Mouse (Mus musculus) G1E (cell line): ENCODE data around the gene Gm11034. TPM values are rescaled to one million over a fixed set of nuclear protein-coding genes. Genes with fewer than 3 reads are reported as not detected.

Experiments used
- ATAC-seq: 2 replicates; pipeline ENCODE4 v1.8.0; 2016; ENCODE audit warnings: mild to moderate bottlenecking; ENCODE audit not compliant: insufficient number of reproducible peaks, poor library complexity, low FRiP score, severe bottlenecking; ENCODE audit errors: extremely low read depth
- DNase-seq: peaks from one replicate; pipeline ENCODE4 v3.0.0; 2012; ENCODE audit warnings: low spot score
- H3K27me3 ChIP-seq: 2 replicates; pipeline ENCODE4 v1.6.1; 2012; ENCODE audit warnings: mild to moderate bottlenecking, low read length, inconsistent platforms; ENCODE audit not compliant: insufficient read depth
- H3K36me3 ChIP-seq: replicated peaks from 2 replicates; pipeline ENCODE3; 2012; ENCODE audit warnings: mild to moderate bottlenecking, inconsistent platforms
- H3K4me1 ChIP-seq: 2 replicates; pipeline ENCODE4 v1.6.1; 2012; ENCODE audit warnings: low read depth, low read length, inconsistent platforms, mixed read lengths; ENCODE audit not compliant: insufficient read depth
- H3K4me3 ChIP-seq: 2 replicates; pipeline ENCODE4 v1.5.1; 2012; ENCODE audit warnings: low read depth, mild to moderate bottlenecking, inconsistent platforms, low read length, moderate library complexity, mixed read lengths
- H3K9me3 ChIP-seq: replicated peaks from 2 replicates; pipeline ENCODE4 v1.6.1; 2012; ENCODE audit warnings: inconsistent platforms
- CTCF ChIP-seq: IDR thresholded peaks from 2 replicates; pipeline ENCODE4 v1.5.1; 2012; ENCODE audit warnings: low read depth, low read length, inconsistent platforms, mixed read lengths
- GATA1 ChIP-seq: IDR thresholded peaks from 2 replicates; pipeline ENCODE4 v1.6.1; 2012; ENCODE audit warnings: borderline replicate concordance, low read length, inconsistent platforms, mixed read lengths
- GATA2 ChIP-seq: IDR thresholded peaks from 2 replicates; pipeline ENCODE4 v1.6.1; 2012; ENCODE audit warnings: low read depth, low read length, inconsistent platforms, borderline replicate concordance
- POLR2AphosphoS5 ChIP-seq: IDR thresholded peaks from 2 replicates; pipeline ENCODE4 v1.6.1; 2012; ENCODE audit warnings: low read depth, low read length, inconsistent platforms; ENCODE audit not compliant: insufficient replicate concordance
- TAL1 ChIP-seq: conservative IDR thresholded peaks from 2 replicates; pipeline ENCODE4 v1.6.1; 2012; ENCODE audit warnings: low read depth, low read length, inconsistent platforms, mixed read lengths
- polyA plus RNA-seq: library from polyadenylated mRNA; stranded (reverse); fragments of >175 nt; gene quantifications from 2 replicates; pipeline ENCODE4 v1.2.3, GENCODE M21; 2012
- total RNA-seq, 2 experiments: library from RNA; stranded (forward) in 1 of 2; stranded (reverse) in 1 of 2; fragments of 200-1000 nt in 1 of 2; fragments of >200 nt in 1 of 2; fragmentation: Nextera tagmentation in 1 of 2; gene quantifications; 2 replicates each; pipeline ENCODE4 v1.2.3; 2014 to 2017

The Gm11034 gene
- total and polyA plus RNA-seq, 3 experiments = not detected

DNA sequence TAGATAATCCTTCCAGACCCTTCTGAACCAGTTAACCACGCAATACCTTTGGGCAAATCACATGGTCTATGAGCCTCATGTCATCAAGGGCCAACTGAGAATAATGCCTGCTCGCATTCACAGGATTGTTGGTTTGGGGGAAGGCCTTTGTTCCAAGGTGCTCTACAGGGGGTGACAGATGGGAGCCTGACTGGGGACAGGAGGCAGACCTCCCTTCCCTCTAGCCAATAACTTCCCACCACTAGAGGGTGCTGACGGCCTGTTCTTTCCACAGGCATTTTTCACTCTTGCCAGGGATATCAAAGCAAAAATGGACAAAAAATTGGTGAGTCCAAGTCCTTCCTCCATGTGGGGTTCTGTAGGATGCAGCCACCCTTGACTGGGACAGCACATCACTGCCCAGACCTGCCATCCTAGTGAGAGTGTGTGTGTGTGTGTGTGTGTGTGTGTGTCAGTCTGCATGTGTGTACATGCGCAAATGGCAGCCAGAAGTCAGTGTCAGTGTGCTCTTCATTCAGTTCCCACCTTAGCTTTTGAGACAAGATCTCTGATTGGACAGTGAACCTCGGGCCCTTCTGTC, 36.0 kb downstream of the Gm11034 start:
- DNase-seq (no peak), ATAC-seq (no peak)
- Histone ChIP-seq H3K27me3 (no peaks in the 10 kb centered on the region), H3K36me3 (peaks cover 97% of the 10 kb centered on the region), H3K9me3 (no peaks in the 10 kb centered on the region), H3K4me3 (no peak overlapping the region), H3K4me1 (peaks cover 3% of the 10 kb centered on the region; the same call in 1 of the 2 replicates)
- TF ChIP-seq CTCF (peak; percentile 44), GATA2 (no peak), TAL1 (no peak), GATA1 (no peak), POLR2AphosphoS5 (no peak)

DNA sequence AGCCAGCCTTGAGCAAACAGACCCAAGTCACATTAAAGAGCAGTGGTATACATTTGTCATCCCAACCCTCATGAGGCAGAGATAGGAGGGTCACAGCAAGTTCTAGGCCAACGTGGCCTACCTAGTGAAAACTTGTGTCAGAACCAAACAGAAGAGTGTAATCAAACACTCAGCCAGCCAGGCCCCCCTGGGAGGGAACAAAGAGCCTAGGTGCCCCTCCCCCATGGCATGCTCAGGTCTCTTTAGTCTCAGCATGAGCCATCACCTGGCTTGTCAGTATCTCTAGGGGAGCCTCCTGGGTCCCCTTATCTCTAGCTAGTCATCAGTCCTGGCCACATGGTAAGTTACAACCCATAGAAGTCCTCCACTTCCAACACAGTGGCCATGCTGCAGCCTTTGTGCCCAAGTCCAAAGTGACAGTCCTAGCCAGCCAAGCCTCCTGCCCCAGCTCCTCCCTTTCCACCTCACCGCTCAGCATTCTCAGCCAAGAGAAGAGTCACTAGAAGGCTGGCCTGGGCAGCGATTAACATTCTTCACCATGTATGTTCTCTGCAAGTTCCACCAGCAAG, 43.7 kb downstream of the Gm11034 start:
- Histone ChIP-seq H3K4me3 (no peak overlapping the region; the same call in 1 of the 2 replicates), H3K4me1 (peaks cover 57% of the 10 kb centered on the region), H3K36me3 (peaks cover 99% of the 10 kb centered on the region), H3K9me3 (no peaks in the 10 kb centered on the region), H3K27me3 (no peaks in the 10 kb centered on the region)
- TF ChIP-seq GATA1 = no peak
- no peak for TF ChIP-seq GATA2
- no peak for TF ChIP-seq POLR2AphosphoS5
- no peak for TF ChIP-seq TAL1
- TF ChIP-seq CTCF = no peak
- DNase-seq (no peak), ATAC-seq (no peak)

DNA sequence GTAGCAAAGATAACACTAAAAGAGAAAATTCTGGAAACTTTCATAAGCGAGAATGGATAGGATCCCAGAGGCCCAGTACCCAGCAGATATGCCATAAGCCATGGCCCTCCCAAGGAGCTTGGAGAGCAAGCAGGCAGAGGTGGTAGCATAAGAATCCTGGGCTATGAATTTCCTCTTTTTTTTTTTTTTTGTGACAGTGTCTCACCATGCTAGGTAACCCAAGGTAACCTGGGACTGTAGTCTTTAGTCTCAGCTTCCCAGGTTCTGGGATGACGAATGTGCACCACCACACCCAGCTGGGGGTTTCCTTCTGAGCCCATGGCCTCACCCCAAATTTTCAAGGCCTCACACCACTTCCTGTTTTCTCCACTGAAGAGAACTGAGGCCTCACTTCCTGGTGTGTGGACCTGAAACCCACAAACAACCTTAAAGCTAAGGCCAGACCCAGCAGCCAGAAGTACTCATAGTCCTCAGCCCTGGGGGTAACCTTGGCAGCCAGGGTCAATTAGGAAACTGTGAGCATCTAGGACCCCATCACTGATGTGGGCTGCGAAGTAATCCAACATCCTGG, 44.3 kb downstream of the Gm11034 start:
- H3K36me3 ChIP-seq = peaks cover 99% of the 10 kb centered on the region
- no peaks in the 10 kb centered on the region for H3K27me3 ChIP-seq
- TF ChIP-seq CTCF = no peak
- no peak for TF ChIP-seq TAL1
- TF ChIP-seq GATA2 = no peak
- TF ChIP-seq POLR2AphosphoS5 = no peak
- no peak for TF ChIP-seq GATA1
- no peaks in the 10 kb centered on the region for H3K9me3 ChIP-seq
- H3K4me3 ChIP-seq = no peak overlapping the region; the same call in 1 of the 2 replicates
- DNase-seq = peak; percentile 73
- ATAC-seq = peak; percentile 64
- peaks cover 61% of the 10 kb centered on the region for H3K4me1 ChIP-seq

Other genes starting within 250 kb of the Gm11034 start
- not detected in 2 replicates for gene Cyp4f18, start 204.0 kb downstream of the Gm11034 start, total RNA-seq (2014; fragmentation: Nextera tagmentation)
- gene Cyp4f18, start 204.0 kb downstream of the Gm11034 start, total RNA-seq (2017) = 0.12 TPM in 1 of 2 replicates, not detected in the other
- gene Cyp4f18, start 204.0 kb downstream of the Gm11034 start, polyA plus RNA-seq = 0.10 and 0.12 TPM in 2 replicates
- 0.29 TPM in 1 of 2 replicates, not detected in the other for gene Olfr372, start 172.4 kb downstream of the Gm11034 start, total RNA-seq (2014; fragmentation: Nextera tagmentation)
- gene Olfr372, start 172.4 kb downstream of the Gm11034 start, total RNA-seq (2017) = 0.12 and 0.27 TPM in 2 replicates
- gene Olfr372, start 172.4 kb downstream of the Gm11034 start, polyA plus RNA-seq = not detected in 2 replicates
- not detected in 2 replicates for gene Olfr373, start 130.5 kb downstream of the Gm11034 start, total RNA-seq (2014; fragmentation: Nextera tagmentation)
- gene Olfr373, start 130.5 kb downstream of the Gm11034 start, total RNA-seq (2017) = 0.05 and 0.06 TPM in 2 replicates
- not detected in 2 replicates for gene Olfr373, start 130.5 kb downstream of the Gm11034 start, polyA plus RNA-seq
- gene Olfr374, start 106.6 kb downstream of the Gm11034 start, total RNA-seq (2014; fragmentation: Nextera tagmentation) = not detected in 2 replicates
- gene Olfr374, start 106.6 kb downstream of the Gm11034 start, total RNA-seq (2017) = 0.12 and 0.22 TPM in 2 replicates
- not detected in 2 replicates for gene Olfr374, start 106.6 kb downstream of the Gm11034 start, polyA plus RNA-seq
- not detected in 2 replicates for gene Tpm4, start 78.7 kb downstream of the Gm11034 start, total RNA-seq (2014; fragmentation: Nextera tagmentation)
- gene Tpm4, start 78.7 kb downstream of the Gm11034 start, total RNA-seq (2017) = 2.2 and 2.7 TPM in 2 replicates
- gene Tpm4, start 78.7 kb downstream of the Gm11034 start, polyA plus RNA-seq = 0.03 and 0.04 TPM in 2 replicates
- 63.9 and 77.0 TPM in 2 replicates for gene Rab8a, start 52.4 kb downstream of the Gm11034 start, total RNA-seq (2014; fragmentation: Nextera tagmentation)
- 418 and 431 TPM in 2 replicates for gene Rab8a, start 52.4 kb downstream of the Gm11034 start, total RNA-seq (2017)
- 51.8 and 63.6 TPM in 2 replicates for gene Rab8a, start 52.4 kb downstream of the Gm11034 start, polyA plus RNA-seq
- gene Hsh2d, start 24.0 kb downstream of the Gm11034 start, total RNA-seq (2014; fragmentation: Nextera tagmentation) = 1.6 TPM in 1 of 2 replicates, not detected in the other
- 0.16 and 0.35 TPM in 2 replicates for gene Hsh2d, start 24.0 kb downstream of the Gm11034 start, total RNA-seq (2017)
- 1.5 and 2.2 TPM in 2 replicates for gene Hsh2d, start 24.0 kb downstream of the Gm11034 start, polyA plus RNA-seq
- gene Cib3, start 799 bp downstream of the Gm11034 start, total RNA-seq (2014; fragmentation: Nextera tagmentation) = not detected in 2 replicates
- 0.23 TPM in 1 of 2 replicates, not detected in the other for gene Cib3, start 799 bp downstream of the Gm11034 start, total RNA-seq (2017)
- not detected in 2 replicates for gene Cib3, start 799 bp downstream of the Gm11034 start, polyA plus RNA-seq
- 17.1 and 20.7 TPM in 2 replicates for gene Fam32a, start 6.1 kb upstream of the Gm11034 start, total RNA-seq (2014; fragmentation: Nextera tagmentation)
- gene Fam32a, start 6.1 kb upstream of the Gm11034 start, total RNA-seq (2017) = 32.7 and 34.8 TPM in 2 replicates
- 49.4 and 50.9 TPM in 2 replicates for gene Fam32a, start 6.1 kb upstream of the Gm11034 start, polyA plus RNA-seq
- 49.8 and 62.7 TPM in 2 replicates for gene Ap1m1, start 26.4 kb upstream of the Gm11034 start, total RNA-seq (2014; fragmentation: Nextera tagmentation)
- 35.0 and 39.4 TPM in 2 replicates for gene Ap1m1, start 26.4 kb upstream of the Gm11034 start, total RNA-seq (2017)
- 93.8 and 98.3 TPM in 2 replicates for gene Ap1m1, start 26.4 kb upstream of the Gm11034 start, polyA plus RNA-seq
- 66.3 and 84.2 TPM in 2 replicates for gene Gm10282, start 91.6 kb upstream of the Gm11034 start, total RNA-seq (2014; fragmentation: Nextera tagmentation)
- 80.3 and 87.9 TPM in 2 replicates for gene Gm10282, start 91.6 kb upstream of the Gm11034 start, total RNA-seq (2017)
- gene Gm10282, start 91.6 kb upstream of the Gm11034 start, polyA plus RNA-seq = 164 and 205 TPM in 2 replicates
- not detected in 2 replicates for gene Klf2, start 105.4 kb upstream of the Gm11034 start, total RNA-seq (2014; fragmentation: Nextera tagmentation)
- 0.11 and 0.12 TPM in 2 replicates for gene Klf2, start 105.4 kb upstream of the Gm11034 start, total RNA-seq (2017)
- gene Klf2, start 105.4 kb upstream of the Gm11034 start, polyA plus RNA-seq = 1.1 and 1.9 TPM in 2 replicates
- gene Eps15l1, start 207.8 kb upstream of the Gm11034 start, total RNA-seq (2014; fragmentation: Nextera tagmentation) = 95.7 and 110 TPM in 2 replicates
- 31.9 and 37.2 TPM in 2 replicates for gene Eps15l1, start 207.8 kb upstream of the Gm11034 start, total RNA-seq (2017)
- 10.8 and 16.7 TPM in 2 replicates for gene Eps15l1, start 207.8 kb upstream of the Gm11034 start, polyA plus RNA-seq
- gene Calr3, start 230.2 kb upstream of the Gm11034 start, total RNA-seq (2014; fragmentation: Nextera tagmentation) = 3.6 and 5.1 TPM in 2 replicates
- 0.58 and 0.87 TPM in 2 replicates for gene Calr3, start 230.2 kb upstream of the Gm11034 start, total RNA-seq (2017)
- 0.08 and 0.13 TPM in 2 replicates for gene Calr3, start 230.2 kb upstream of the Gm11034 start, polyA plus RNA-seq
- gene 1700030K09Rik, start 230.2 kb upstream of the Gm11034 start, total RNA-seq (2014; fragmentation: Nextera tagmentation) = 10.8 and 17.2 TPM in 2 replicates
- gene 1700030K09Rik, start 230.2 kb upstream of the Gm11034 start, total RNA-seq (2017) = 7.3 and 9.0 TPM in 2 replicates
- 3.9 and 5.0 TPM in 2 replicates for gene 1700030K09Rik, start 230.2 kb upstream of the Gm11034 start, polyA plus RNA-seq